Mouse (Mus musculus) small intestine, adult 2 months (tissue): Measurements from ENCODE around the gene Olfr582.

Experiments used
- CTCF ChIP-seq: fragments of 200-500 bp; IDR thresholded peaks from 2 replicates; pipeline ENCODE4 v1.5.1; 2012; ENCODE audit warnings: low read depth, mild to moderate bottlenecking, control low read depth, inconsistent platforms, low read length, moderate library complexity, mixed read lengths; ENCODE audit not compliant: insufficient replicate concordance, insufficient read length; ENCODE audit errors: extremely low read depth
- POLR2A ChIP-seq: fragments of 200-500 bp; IDR thresholded peaks from 2 replicates; pipeline ENCODE4 v1.6.1; 2012; ENCODE audit warnings: low read depth, mild to moderate bottlenecking, control low read depth, inconsistent platforms, low read length, moderate library complexity

- TF ChIP-seq CTCF (no peak), POLR2A (no peak)
Observed at GRCm38 (mm10) chr7:103081585-103081984, 43.8 kb downstream of the Olfr582 start, which contains the start of gene Olfr584.
